8 mouse cellular contexts compared by ENCODE assay signal in genomic region chr3:152395350-152396277, GRCm38 (mm10). TPM values are rescaled to one million over a fixed set of nuclear protein-coding genes. Genes with fewer than 3 reads are reported as not detected.
DNase-seq lines count a peak whose midpoint lies in the region; ATAC-seq and TF ChIP-seq lines count a peak whose summit lies in the region.

TSS of gene Zzz3 (plus strand) at chr3:152395473.

- peak; percentile 62; the same call in 1 of the 2 replicates for TF ChIP-seq POLR2A in olfactory bulb, adult 2 months (IDR thresholded peaks at IDR 0.05; ENCODE audit: insufficient read depth, low read depth, low read length)
- TF ChIP-seq POLR2A in thymus, adult 2 months (IDR thresholded peaks at IDR 0.05; ENCODE audit: control insufficient read depth, extremely low read depth, insufficient read depth, low read length, poor library complexity), result peak; percentile 73

- H3K27me3 ChIP-seq in forebrain, embryonic 16.5 days (replicated peaks; ENCODE audit: control insufficient read depth, insufficient read depth, low read length), result no peaks in the 10 kb centered on the region
- H3K27me3 ChIP-seq in lung, embryonic 14.5 days (ENCODE audit: insufficient read depth, low read length), result no peaks in the 10 kb centered on the region
- no peaks in the 10 kb centered on the region for H3K27me3 ChIP-seq in thymus, adult 2 months (ENCODE audit: control insufficient read depth, insufficient read depth, low read length)

- peak within 1 kb of the TSS; percentile 94 for H3K27ac ChIP-seq in ES-E14 (ENCODE audit: insufficient read depth, low read depth, low read length, poor library complexity, severe bottlenecking)
- H3K27ac ChIP-seq in forebrain, embryonic 16.5 days (ENCODE audit: low read length), result peak within 1 kb of the TSS; percentile 99
- H3K27ac ChIP-seq in layer of hippocampus, adult 2 months, result peak within 1 kb of the TSS; percentile 100
- peak within 1 kb of the TSS; percentile 99 for H3K27ac ChIP-seq in lung, embryonic 14.5 days (ENCODE audit: low read depth)
- H3K27ac ChIP-seq in olfactory bulb, adult 2 months (ENCODE audit: insufficient read depth, low read depth, low read length), result peak within 1 kb of the TSS; percentile 96
- H3K27ac ChIP-seq in thymus, adult 2 months (ENCODE audit: control insufficient read depth, insufficient read depth, low read length), result peak within 1 kb of the TSS; percentile 79

- TF ChIP-seq CTCF in layer of hippocampus, adult 2 months (conservative IDR thresholded peaks at IDR 0.05), result peak; percentile 96
- peak; percentile 56 for TF ChIP-seq CTCF in lung, embryonic 14.5 days (IDR thresholded peaks at IDR 0.05; ENCODE audit: low read depth)
- peak; percentile 94 for TF ChIP-seq CTCF in olfactory bulb, adult 2 months (IDR thresholded peaks at IDR 0.05; ENCODE audit: insufficient read depth, low read depth, low read length)
- peak; percentile 99 for TF ChIP-seq CTCF in thymus, adult 2 months (IDR thresholded peaks at IDR 0.05; ENCODE audit: borderline replicate concordance, control insufficient read depth, extremely low read depth, insufficient read depth, low read length, poor library complexity)

- H3K4me1 ChIP-seq in ES-E14 (ENCODE audit: control insufficient read depth in 2 of 2, insufficient read depth in 2 of 2, low read length in 2 of 2, poor library complexity in 1 of 2), result peaks cover 5 to 7% of the 10 kb centered on the region in 2 experiments; a peak in 1 of 4 replicates
- peaks cover 22% of the 10 kb centered on the region for H3K4me1 ChIP-seq in forebrain, embryonic 16.5 days (replicated peaks; ENCODE audit: control insufficient read depth, insufficient read depth, low read length)
- 0 out of 2 replicates have a peak, but pooled peaks cover 13% of the 10 kb centered on the region for H3K4me1 ChIP-seq in lung, embryonic 14.5 days (ENCODE audit: insufficient read depth)
- H3K4me1 ChIP-seq in olfactory bulb, adult 2 months (ENCODE audit: control insufficient read depth, insufficient read depth, low read length), result peaks cover 9% of the 10 kb centered on the region
- H3K4me1 ChIP-seq in thymus, adult 2 months (replicated peaks; ENCODE audit: control insufficient read depth, insufficient read depth, low read length), result peaks cover 3% of the 10 kb centered on the region

- no peaks in the 10 kb centered on the region for H3K36me3 ChIP-seq in ES-E14 (ENCODE audit: control insufficient read depth, insufficient read depth, low read length, poor library complexity, severe bottlenecking)
- no peaks in the 10 kb centered on the region; the same call in 1 of the 2 replicates for H3K36me3 ChIP-seq in forebrain, embryonic 16.5 days (ENCODE audit: control insufficient read depth, insufficient read depth)
- H3K36me3 ChIP-seq in lung, embryonic 14.5 days (ENCODE audit: insufficient read depth), result peaks cover 21% of the 10 kb centered on the region
- H3K36me3 ChIP-seq in thymus, adult 2 months (ENCODE audit: control insufficient read depth, insufficient read depth, low read length), result no peaks in the 10 kb centered on the region; the same call in 1 of the 2 replicates

- intact Hi-C loops in heart, postnatal 36 days (cut with DNase I), result loop anchor here (2.0 to 10.0 kb wide), 2 partner anchors 319 to 353 kb away; partner anchors contain the start of gene Pigk

- ATAC-seq in forebrain, embryonic 16.5 days, result peak; percentile 95
- peak; percentile 92 for ATAC-seq in lung, embryonic 14.5 days (ENCODE audit: insufficient read depth)

- 0% methylated on average over 74 of the region's 108 CpGs for whole genome bisulfite sequencing in forebrain, embryonic 16.5 days
- WGBS in lung, embryonic 14.5 days, result under 1% methylated on average over 91 of the region's 108 CpGs
- WGBS in olfactory bulb, adult 2 months, result 4% methylated on average over 80 of the region's 108 CpGs
- WGBS in thymus, adult 2 months, result under 1% methylated on average over 91 of the region's 108 CpGs

- no peaks in the 10 kb centered on the region for H3K9me3 ChIP-seq in ES-E14 (ENCODE audit: control insufficient read depth, insufficient read depth, low read depth, low read length)
- no peaks in the 10 kb centered on the region for H3K9me3 ChIP-seq in forebrain, embryonic 16.5 days (ENCODE audit: control insufficient read depth, low read length)
- H3K9me3 ChIP-seq in lung, embryonic 14.5 days (ENCODE audit: low read depth, low read length), result no peaks in the 10 kb centered on the region

- H3K9ac ChIP-seq in ES-E14 (ENCODE audit: insufficient read depth, low read depth, low read length, poor library complexity, severe bottlenecking), result peak within 1 kb of the TSS; percentile 97
- peak within 1 kb of the TSS; percentile 90 for H3K9ac ChIP-seq in forebrain, embryonic 16.5 days (replicated peaks; ENCODE audit: low read depth, low read length)
- peak within 1 kb of the TSS; percentile 90 for H3K9ac ChIP-seq in lung, embryonic 14.5 days

- peak within 1 kb of the TSS; percentile 56 for H3K4me2 ChIP-seq in forebrain, embryonic 16.5 days (ENCODE audit: low read length)
- H3K4me2 ChIP-seq in lung, embryonic 14.5 days, result peak within 1 kb of the TSS; percentile 91

- H3K4me3 ChIP-seq in ES-E14 (ENCODE audit: insufficient read depth in 1 of 2, low read depth in 1 of 2, low read length in 2 of 2, poor library complexity in 1 of 2, severe bottlenecking in 1 of 2), result peak within 1 kb of the TSS; percentile 94 to 99
- peak within 1 kb of the TSS; percentile 82 for H3K4me3 ChIP-seq in forebrain, embryonic 16.5 days (replicated peaks; ENCODE audit: low read length)
- peak within 1 kb of the TSS; percentile 87 for H3K4me3 ChIP-seq in layer of hippocampus, adult 2 months
- H3K4me3 ChIP-seq in lung, embryonic 14.5 days (ENCODE audit: low read depth, low read length), result peak within 1 kb of the TSS; percentile 75
- H3K4me3 ChIP-seq in olfactory bulb, adult 2 months (ENCODE audit: insufficient read depth, low read depth, low read length), result peak within 1 kb of the TSS; percentile 67
- H3K4me3 ChIP-seq in thymus, adult 2 months (ENCODE audit: control insufficient read depth, insufficient read depth, low read length), result peak within 1 kb of the TSS; percentile 76

- peak; percentile 71 for DNase-seq in ES-E14 (ENCODE audit: low read depth, low spot score)
- DNase-seq in cerebellum, adult 11-12 months, result peak; percentile 95
- DNase-seq in heart, postnatal 36 days, result peak; percentile 90 to 92
- peak; percentile 88 to 90 for DNase-seq in layer of hippocampus, adult 2 months (ENCODE audit: low spot score in 2 of 2)
- peak; percentile 95 for DNase-seq in lung, embryonic 14.5 days
- peak; percentile 89 for DNase-seq in thymus, adult 2 months

- in situ Hi-C loops in ES-E14 (cut with MboI; ENCODE audit: low sequenced_read_pairs in 2 of 2, unreplicated experiment in 2 of 2), result no loop called here

TF ChIP-seq in ES-E14, 5 proteins besides CTCF, POLR2A, EP300 and RAD21:
- no peak for TF ChIP-seq MAFK (IDR thresholded peaks at IDR 0.05; ENCODE audit: insufficient read depth, low read depth, low read length)
- no peak for TF ChIP-seq CHD2 (IDR thresholded peaks at IDR 0.05; ENCODE audit: low read depth, low read length)
- TF ChIP-seq HCFC1 (IDR thresholded peaks at IDR 0.05; ENCODE audit: borderline replicate concordance, insufficient read depth, low read length), result no peak; the same call in 1 of the 2 replicates
- no peak for TF ChIP-seq ZC3H11A (IDR thresholded peaks at IDR 0.05; ENCODE audit: borderline replicate concordance, low read depth, low read length)
- TF ChIP-seq ZNF384 (IDR thresholded peaks at IDR 0.05; ENCODE audit: low read depth, low read length), result no peak

RNA-seq across cellular contexts. Expression of gene Zzz3, which starts in this region (rescaled TPM):
- 36.3 and 40.9 TPM in 2 replicates for total RNA-seq in ES-E14 (2012; rRNA removed)
- polyA plus RNA-seq in forebrain, embryonic 16.5 days (2015; fragmentation: Nextera tagmentation; extraction: Ambion mirVana), result 32.8 and 40.6 TPM in 2 replicates
- total RNA-seq in heart, postnatal 36 days (2021), result 10 to 100 TPM; 20.5 to 24.1 TPM
- 10 to 100 TPM; 45.3 to 45.7 TPM for total RNA-seq in layer of hippocampus, adult 2 months (2021)
- polyA plus RNA-seq in lung, embryonic 14.5 days (2014; fragmentation: Nextera tagmentation; extraction: Ambion mirVana), result 68.6 and 72.3 TPM in 2 replicates
- not detected in 2 replicates for polyA plus RNA-seq in olfactory bulb, adult 2 months (2012; ENCODE audit: insufficient read depth, insufficient read length, low replicate concordance, missing spikeins)
- polyA plus RNA-seq in thymus, adult 2 months (2012; rRNA removed), result 29.1 and 35.7 TPM in 2 replicates

Comparison
In these comparisons a context has a peak if more than half of its experiments do, and no peak if none do; other contexts are left out.
1. Peak in every context shown above with its lines: DNase-seq, ATAC-seq, H3K4me3 ChIP-seq and H3K27ac ChIP-seq.